Mouse (Mus musculus) kidney, adult 2 months (tissue): ENCODE measurements around the gene Ptprd.

Source experiments
- CTCF ChIP-seq: fragments of 200-500 bp; conservative IDR thresholded peaks from 2 replicates; pipeline ENCODE4 v1.5.1; 2011; ENCODE audit warnings: low read depth, mild to moderate bottlenecking, control low read depth, low read length, moderate library complexity, mixed read lengths; ENCODE audit not compliant: insufficient read depth, insufficient read length
- POLR2A ChIP-seq: fragments of 200-500 bp; IDR thresholded peaks from one replicate; pipeline ENCODE4 v1.6.1; 2011; ENCODE audit warnings: low read depth, low read length, control low read depth

GRCm38 (mm10) chr4:76071720-76072119 is 2140.0 kb downstream of the Ptprd start:
- no peak for TF ChIP-seq CTCF
- TF ChIP-seq POLR2A = no peak
